Mouse (Mus musculus) lung, postnatal 25 days (tissue): ENCODE data around the gene Prpf8.
"Not testable (repeated sequence)": the region's sequence is repeated elsewhere in the genome, so short reads cannot be mapped to it uniquely, and the experiment has no call there.

Source experiments
- DNase-seq: peaks from one replicate; pipeline ENCODE4 v3.0.0; 2022; ENCODE audit warnings: low spot score

Gene Prpf8

DNA sequence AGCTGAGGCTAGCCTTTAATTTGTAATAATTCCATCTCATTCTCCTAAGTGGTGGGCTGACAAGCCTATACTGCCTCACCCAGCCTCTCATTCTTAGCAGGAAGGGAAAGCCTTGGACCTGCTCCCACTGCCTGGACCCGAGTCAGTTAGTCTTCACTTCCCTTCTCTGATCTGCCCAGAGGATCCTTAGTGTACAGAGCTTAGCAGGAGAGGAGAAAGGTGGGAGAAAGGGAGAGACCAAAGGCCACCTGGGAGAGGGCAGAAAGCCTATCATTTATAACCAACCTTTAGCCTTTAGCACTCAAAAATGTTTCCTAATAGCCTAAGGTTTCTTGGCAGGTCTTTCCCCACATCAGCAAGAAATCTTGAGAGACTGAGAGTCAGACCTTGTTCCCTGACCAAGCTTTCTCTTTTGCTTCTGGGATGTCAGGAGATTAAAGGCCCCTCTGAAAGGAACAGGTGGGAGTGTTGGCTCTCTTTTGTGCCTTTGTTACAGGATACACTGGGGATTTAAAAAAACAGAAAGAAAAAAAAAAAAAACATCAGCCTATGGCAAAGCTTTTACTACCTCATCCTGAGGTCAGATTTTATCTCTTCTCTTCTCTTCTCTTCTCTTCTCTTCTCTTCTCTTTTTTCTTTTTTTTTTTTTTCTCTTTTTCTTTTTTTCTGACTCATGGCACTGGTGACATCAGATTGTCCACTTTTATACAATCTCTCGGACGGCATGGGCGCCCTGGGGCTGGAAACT is 47.8 kb downstream of the Prpf8 start:
- DNase-seq: no peak

DNA sequence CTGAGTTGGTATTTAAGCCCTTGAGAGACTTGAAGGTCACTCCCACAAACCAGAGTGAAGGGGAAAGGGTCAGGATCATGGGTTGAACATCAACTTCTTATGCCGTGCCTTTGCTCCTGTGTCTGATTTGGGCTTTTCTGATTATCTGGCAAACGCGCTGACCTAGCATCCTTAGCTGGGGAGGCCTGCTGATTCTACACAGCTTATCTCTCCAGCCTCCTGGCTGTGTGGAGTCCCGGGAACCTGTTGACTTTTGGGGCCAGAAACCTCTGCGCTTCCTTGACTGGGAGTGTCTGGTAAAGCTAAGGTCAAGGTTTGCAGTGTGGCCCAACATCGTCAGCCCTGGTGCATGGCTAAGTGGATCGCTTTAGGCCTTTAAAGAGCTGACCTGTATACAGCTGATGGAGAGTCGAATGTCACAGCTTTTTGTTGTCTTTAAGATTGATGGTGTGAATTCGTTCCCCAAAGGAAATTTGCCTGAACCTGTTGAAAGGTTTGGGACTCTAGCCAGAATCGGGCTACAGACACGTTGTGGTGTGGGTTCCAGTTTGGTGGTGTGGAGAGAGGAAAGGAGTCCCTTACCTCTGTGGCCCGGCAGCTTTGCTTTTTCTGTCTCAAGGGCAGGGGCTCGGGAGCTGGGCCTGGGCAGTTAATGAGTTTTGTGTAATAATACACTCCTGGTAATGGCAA is 48.6 kb downstream of the Prpf8 start:
- DNase-seq: no peak

DNA sequence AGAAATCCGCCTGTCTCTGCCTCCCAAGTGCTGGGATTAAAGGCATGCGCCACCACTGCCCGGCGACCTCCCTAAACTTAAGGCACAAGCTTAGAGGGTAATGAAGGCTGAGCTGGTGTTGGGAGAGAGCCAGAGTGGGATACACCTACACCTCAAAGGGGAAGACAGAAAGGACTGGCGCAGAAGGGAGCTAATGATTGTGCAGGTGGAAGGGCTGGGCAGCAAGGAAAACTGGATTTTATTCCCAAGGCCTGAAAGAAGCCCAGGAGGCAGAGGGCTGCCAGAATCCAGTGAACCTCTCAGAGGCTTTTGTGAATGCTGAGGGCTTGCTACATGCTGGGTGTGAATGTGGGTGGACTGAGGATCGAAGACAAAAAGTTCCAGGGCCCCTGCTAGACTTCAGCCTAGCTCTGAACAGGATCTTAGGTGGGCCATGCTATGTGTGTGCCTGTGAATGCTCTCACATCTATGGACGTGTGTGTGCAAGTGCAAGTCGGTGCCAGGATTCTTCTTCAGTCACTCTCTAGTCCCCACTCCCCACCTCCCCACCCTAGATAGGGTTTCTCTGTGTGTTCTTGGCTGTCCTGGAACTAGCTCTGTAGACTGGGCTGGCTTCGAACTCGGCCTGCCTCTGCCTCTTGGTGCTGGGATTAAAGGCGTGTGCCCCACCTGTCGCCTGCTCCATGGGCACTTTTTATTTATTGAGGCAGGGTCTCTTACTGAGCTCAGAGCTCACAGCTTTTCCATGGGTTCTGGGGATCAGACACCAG is 49.8 kb downstream of the Prpf8 start:
- DNase-seq: no peak

DNA sequence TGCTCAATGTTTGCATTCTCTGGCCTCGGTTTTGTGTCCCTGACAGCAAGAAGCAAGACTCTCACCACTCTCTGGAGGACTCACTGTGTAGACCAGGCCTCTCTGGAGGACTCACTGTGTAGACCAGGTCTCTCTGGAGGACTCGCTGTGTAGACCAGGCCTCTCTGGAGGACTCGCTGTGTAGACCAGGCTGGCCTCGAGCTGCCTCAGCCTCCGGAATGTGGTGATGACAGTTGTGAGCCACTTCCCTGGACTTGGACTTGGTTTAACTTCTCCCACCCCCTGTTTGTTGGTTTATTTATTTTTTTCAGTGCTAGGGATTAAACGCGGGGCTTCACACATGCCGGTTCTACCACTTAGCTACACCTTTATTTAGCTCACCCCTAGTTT is 50.4 kb downstream of the Prpf8 start:
- DNase-seq: no peak

DNA sequence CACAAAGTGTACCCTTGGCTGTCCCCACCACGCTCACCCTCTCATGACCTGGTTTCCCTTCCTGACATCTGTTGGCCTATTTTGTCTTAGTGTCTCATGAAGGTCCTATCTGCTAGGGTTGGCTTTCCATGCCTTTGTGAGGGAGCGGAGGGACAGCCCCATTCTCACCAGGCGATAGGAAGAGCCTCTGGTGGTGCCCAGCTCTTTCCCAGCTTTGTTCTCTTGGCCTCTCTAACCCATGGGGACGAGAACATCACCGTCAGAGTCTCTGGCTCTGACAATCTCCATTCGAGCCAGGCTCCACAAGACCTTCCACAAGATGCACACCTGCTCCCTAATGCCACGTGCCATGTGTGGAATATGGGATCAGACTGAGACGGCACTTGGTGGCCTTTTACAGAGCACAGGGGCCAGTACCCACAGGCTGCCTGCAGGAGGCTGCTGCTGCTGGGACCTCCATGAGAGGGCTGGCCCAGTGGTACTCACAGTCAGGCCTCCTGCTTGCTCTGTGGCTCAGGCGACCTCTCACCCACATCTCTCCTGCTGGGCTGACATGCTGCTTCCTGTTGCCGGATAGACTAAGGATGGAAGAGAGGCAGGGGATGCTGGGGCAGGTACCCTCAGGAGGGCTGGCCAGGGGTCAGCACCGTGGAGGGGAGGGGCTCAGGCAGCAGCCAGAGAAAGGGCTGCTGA is 51.0 kb downstream of the Prpf8 start:
- no peak for DNase-seq

DNA sequence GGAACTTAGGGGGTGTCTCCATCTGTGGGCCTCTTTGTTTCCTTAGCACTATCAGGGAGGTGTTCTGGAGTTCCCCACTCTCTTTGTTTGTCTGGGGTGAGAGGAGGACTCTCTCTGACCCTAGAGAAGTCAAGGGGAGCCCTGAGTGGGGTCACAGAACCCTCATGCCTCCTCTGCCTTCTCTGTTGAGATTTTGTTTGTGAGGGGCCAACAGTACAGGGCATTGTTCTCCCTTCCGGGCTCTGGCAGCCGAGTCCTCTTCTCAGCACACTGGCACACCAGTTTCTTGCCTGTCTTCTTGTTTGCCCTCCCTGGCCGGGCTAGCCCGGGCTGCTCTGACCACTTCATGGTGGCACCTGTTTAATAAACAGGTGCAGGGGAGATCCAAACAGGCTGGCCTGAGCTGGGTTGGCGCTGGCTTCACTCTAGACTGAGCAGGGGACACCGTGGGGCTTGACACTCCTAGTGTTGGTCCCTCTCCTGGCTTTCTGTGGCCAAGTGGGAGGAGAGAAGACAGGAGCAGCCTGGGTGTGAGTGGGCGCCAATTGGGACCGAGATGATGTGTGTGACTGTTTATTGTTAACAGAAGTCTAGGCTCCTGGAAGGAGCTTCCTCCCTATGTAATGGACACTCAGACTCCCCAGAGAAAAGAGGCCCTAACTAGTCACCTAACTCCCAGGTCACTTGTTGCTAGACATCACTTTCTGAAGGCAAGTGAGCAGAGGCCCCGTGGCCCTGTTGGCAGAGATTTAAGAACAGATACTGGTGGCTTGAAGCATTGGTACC is 51.8 kb downstream of the Prpf8 start:
- DNase-seq: no peak

DNA sequence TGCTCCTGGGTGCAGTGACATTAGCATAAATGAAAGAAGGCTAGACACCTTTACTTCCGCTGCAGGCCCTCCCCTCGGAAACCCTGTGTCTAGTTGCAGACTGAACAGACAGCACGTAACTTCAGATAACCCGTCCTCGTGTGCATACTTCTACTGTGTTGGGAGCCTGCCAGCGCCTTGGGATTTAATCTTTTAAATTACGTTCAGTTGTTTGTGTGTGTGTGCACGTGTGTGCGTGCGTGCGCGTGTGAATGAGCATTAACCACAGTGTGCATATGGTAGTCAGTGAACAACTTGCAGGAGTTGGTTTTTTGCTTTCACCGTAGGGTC is 52.3 kb downstream of the Prpf8 start:
- DNase-seq: no peak

DNA sequence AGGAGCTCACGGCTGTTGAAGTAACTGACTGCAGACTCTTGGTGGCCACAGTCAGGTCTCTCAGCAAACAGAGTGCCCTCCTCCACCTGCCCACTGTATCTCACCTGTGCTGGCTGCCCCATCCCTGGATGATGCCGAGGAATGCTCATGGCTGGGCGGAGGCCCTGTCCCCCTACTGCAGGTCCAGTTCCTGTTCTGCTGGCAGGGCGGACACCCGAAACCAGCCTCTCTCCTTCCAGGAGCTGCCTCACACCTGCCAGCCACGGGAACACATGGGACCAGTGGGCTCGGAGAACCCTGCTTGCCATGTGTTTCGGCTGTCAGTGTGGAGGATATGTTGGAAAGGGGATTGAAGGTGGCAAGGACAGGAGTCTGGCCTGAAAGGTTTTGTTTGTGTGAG is 53.6 kb downstream of the Prpf8 start:
- no peak for DNase-seq

DNA sequence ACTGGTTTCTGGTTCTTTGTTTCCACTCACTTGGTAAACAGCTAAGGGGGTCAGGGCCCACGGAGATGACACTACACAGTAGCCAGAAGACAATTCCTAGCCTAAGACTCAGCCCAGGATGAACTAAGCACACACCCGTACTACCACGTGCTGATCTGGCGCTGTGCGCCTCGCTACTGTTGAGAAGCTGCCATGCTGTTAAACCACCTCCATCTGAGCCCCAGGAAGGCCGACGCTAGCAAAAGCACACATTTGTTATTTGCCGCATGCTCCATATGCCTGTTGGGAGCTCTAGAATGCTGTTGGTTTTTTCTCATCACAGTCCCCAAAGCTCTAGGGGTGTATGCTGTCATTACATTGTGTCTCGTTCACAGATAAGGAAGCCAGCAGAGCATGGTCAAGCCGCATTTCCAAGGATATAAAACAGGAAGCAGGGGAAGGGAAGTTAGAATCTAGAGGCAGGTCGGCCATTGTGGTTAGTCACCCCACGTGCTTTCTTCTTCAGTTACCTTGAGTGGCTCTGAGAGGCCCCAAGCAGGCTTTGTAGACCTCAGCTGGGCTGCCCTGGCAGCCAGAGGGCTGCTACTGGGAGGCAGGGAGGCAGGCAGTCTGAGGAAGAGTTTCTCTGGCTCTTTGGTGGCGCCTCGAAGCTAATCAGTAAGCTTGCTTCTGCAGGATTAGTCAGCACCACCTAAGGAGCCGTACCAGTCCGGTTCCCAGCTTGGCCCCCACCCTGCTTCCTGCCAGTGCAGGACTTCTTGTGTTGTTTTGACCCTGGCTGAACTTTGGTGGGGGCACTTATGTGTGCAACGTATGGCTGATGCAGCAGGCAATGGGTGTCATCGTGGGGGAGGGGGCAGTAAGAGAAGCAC is 54.3 kb downstream of the Prpf8 start:
- DNase-seq: no peak

DNA sequence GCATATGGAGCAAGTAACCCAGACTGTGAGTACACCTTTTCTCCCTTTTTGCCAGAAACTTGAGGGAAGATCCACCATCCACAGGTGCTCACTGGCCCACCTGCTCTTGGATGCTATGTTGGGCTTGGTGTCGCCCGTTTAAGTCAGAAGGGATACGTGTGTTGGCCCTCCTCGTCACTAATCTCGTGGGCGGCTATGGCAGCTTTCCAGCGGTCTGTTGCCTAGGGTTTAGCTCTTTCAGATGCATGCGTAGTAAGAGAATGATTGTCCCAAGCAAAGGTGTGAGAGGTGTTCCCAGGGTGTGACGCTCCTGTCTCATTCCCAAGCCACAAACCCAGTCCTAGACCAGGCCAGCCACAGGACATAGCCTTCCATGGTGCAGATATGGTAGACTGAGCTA is 58.1 kb downstream of the Prpf8 start:
- DNase-seq: no peak

DNA sequence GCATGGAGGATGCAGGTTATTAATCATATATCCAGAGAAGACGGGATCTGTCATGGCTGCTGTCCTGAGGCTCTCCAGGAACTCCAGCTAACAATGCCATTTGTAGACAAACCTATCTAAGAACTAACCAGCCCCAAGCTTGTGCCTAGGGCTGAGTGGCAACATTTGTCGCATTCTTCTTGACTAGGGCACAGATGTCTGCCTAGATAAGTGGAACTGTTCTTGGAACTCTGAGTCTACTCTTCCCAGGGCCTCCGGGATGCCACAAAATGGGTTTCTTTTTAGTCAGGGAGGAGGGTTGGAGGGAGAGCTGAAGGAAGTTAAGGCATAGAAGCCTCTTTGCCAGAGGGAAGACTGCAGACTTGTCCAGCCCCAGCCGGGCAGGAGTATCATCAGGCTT is 59.4 kb downstream of the Prpf8 start:
- no peak for DNase-seq

DNA sequence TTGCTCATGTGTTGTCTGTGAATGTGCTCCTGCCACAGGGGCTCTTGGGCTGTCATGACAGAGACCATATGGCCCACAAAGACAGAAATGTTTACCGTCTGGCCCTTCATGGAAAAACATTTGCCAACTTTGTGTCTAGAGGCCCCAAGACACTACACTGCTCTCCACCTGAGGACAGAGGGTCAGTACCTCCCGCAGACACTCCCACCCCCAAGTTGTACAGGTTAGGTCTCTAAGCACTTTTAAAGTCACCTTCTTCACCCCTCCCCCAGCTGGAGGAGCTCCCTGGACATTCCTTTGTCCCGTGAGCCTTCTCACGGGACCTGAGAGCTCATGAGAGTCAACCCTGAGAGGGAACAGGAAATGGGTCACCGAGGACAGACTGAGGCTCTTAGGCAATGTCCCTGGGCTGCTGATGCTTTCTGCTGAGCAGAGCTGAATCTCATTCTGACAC is 63.1 kb downstream of the Prpf8 start:
- DNase-seq: peak; percentile 87

DNA sequence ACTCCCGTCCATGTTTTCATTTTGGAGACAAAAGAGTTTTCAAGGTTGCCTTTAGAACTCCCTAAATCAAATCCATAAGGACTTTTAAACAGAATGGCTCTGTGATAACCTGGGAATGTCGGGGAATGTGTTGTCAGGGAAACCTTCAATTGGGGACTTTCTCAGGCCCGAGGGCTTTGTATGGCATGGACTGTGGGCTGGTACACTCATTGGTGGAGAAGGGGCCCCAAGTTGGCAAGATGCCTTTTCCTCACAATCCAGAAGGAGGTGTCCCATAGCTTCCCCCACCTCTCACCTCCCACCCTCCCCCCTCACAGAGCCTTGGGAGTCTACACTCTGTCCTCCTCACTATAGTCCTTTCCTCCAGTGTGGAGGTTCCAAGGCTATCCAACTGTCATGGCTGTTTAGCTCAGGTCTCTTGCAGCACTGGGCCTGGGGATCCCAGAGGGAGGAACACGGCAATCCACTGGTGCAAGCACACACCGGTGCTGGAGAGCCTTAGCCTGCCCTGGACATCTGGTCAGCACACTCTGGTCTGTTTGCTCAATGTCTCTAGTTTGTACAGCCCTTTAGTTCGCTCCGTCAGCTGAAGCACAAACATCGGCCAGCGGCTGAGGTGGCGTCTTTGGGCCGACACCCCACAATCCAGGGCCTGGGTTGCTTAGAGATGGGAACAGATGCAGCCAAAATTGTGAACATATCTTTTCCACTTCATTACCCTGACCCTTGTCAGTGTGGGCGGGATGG is 63.8 kb downstream of the Prpf8 start:
- DNase-seq: peak; percentile 83

DNA sequence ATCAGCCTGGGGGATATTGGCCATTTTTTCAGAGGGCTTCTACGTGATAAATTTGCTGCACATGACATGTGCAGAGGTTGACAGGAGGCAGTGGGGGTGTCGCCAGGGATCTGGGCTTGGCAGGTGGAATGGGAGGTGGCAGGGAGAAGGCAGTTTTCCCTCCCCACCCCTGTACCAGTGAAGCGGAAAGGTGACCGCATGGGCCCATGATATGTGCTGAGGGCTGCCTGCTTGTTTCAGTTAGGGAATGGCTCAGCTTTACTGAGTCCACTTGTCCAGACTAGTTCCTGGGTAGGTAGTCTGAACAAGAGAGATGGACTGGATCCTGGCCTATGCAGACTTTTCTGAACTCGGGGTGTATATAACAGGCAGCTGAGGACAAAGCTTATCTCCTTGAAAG is 64.7 kb downstream of the Prpf8 start:
- DNase-seq: no peak

DNA sequence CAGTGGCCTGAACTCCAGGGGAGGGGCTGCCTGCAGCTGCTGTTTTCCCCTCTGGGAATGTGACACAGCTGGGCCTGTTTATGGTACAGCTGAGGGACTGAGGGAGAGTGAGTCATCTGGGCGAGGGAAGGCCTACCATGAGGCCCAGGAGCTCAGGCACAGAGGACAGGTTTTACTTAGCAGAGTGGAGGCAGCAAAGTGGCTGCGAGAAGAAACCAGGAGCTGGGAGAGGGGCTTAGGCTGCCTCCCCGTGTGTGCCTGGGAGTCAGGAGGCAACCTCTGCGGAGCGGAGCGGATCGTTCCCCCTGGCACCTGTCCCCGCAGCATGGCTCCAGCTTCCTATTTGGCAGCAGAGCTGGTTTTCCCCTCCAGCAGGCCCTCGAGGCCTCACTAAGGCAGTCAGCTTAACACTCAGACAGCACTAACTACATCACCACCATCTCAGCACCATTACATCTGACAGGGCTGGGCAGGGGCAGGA is 65.4 kb downstream of the Prpf8 start:
- DNase-seq: no peak

DNA sequence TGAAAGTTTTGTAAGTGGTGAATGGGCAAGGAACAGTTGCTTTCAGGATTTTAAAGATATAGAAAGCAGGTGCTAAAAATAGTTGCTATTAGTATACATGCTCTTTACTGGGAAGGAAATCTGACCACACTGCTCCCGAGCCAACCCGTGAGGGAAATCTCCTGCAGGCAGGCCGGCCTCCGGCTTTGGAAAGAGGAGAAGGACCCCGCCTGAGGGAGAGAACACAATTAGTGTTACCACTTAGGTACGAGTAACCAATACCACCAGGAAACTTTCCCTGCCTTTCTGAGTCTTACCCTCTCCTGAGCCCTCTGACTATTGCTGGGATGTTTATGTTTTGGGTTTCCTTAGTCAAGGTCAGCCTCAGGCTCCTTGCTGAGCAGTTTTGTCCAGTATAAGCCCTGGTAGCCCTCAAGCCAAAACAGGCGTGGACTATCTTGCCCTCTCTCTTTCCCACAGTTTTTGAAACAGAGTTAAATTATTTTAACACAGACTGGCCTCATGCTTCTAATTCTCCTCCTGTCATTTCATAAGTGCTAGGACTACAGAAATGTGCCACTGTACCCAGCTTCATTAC is 66.4 kb downstream of the Prpf8 start:
- DNase-seq: no peak

DNA sequence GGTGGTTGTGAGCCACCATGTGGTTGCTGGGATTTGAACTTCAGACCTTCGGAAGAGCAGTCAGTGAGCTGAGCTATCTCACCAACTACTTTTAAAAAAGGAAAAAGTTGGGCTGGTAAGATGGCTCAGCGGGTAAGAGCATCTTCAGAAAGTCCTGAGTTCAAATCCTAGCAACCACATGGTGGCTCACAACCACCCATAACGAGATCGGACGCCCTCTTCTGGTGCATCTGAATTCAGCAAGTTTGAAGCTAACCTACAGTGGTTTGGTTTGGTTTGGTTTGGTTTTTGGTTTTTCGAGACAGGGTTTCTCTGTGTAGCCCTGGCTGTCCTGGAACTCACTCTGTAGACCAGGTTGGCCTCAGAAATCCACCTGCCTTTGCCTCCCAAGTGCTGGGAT is 69.4 kb downstream of the Prpf8 start:
- not testable (repeated sequence) for DNase-seq

DNA sequence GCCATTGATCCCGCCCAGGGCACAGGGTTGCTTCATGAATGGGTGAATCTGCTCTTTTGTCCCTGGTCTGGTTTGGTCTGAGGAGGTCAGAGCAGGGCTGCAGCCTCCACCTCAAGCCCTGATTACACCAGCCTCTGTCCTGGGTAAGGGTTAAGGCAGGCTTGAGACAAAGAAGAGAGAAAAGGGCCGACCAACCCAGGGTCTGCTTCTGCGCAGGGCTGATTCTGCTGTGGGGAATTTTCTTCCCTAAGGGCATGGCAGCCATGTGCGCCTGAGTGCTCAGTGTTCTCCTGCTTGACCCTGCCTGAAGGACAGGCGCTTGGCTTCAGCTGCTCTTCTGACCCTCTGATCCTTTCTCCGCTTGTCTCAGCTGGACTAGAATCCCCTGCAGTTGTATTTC is 70.5 kb downstream of the Prpf8 start:
- no peak for DNase-seq

DNA sequence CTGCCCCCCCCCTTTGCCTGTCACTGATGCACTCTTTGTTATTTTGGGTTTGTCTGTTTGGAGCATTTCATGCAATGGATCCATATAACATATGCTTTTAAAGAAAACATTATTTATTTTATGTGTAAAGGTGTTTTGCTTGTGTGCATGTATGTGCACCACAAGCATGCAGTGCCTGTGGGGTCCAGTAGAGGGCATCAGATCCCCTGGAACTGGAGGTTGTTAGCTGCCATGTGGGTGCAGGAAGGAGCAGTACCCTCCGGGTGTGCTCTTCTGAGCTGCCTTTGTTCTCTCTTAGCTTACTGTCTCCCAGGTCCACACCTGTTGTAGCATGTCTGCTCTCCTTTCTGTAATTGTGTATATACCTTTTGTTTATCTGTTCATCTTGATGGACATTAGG is 71.5 kb downstream of the Prpf8 start:
- DNase-seq: no peak
